Mouse (Mus musculus) lung, postnatal 0 days (tissue): ENCODE measurements around the gene Gtf2a1l. TPM values are rescaled to one million over a fixed set of nuclear protein-coding genes. Genes with fewer than 3 reads are reported as not detected.
A peak's percentile ranks its signal among the peaks of the same experiment; 100 is the strongest.

Experiments
- ATAC-seq: fragments of 200-750 bp; cut with Nextera tagmentation; 2 replicates; pipeline ENCODE4 v1.8.0; 2017; ENCODE audit warnings: moderate library complexity
- DNase-seq: peaks from one replicate; pipeline ENCODE4 v3.0.0-alpha.2; 2016; ENCODE audit warnings: low spot score
- H3K27ac ChIP-seq: fragments of 300-500 bp; sonication (generic); 2 replicates; pipeline ENCODE4 v1.5.1; 2014; ENCODE audit warnings: antibody characterized with exemption, mild to moderate bottlenecking, low read length, mixed read lengths
- H3K27me3 ChIP-seq: fragments of 300-500 bp; sonication (generic); replicated peaks from 2 replicates; pipeline ENCODE4 v1.6.1; 2014; ENCODE audit warnings: low read length, mixed read lengths; ENCODE audit not compliant: insufficient read depth
- H3K36me3 ChIP-seq: fragments of 300-500 bp; sonication (generic); 2 replicates; pipeline ENCODE4 v1.6.1; 2014; ENCODE audit warnings: low read length, mixed read lengths; ENCODE audit not compliant: insufficient read depth
- H3K4me1 ChIP-seq: fragments of 300-500 bp; sonication (generic); 2 replicates; pipeline ENCODE4 v1.6.1; 2014; ENCODE audit warnings: antibody characterized with exemption, low read depth, low read length, mixed read lengths; ENCODE audit not compliant: insufficient read depth
- H3K4me2 ChIP-seq: fragments of 300-500 bp; sonication (generic); replicated peaks from 2 replicates; pipeline ENCODE4 v1.6.1; 2014; ENCODE audit warnings: low read depth, mild to moderate bottlenecking, low read length, moderate library complexity, mixed read lengths
- H3K4me3 ChIP-seq: fragments of 300-500 bp; sonication (generic); 2 replicates; pipeline ENCODE4 v1.5.1; 2014; ENCODE audit warnings: low read depth, low read length
- H3K9ac ChIP-seq: fragments of 300-500 bp; sonication (generic); replicated peaks from 2 replicates; pipeline ENCODE4 v1.6.1; 2014; ENCODE audit warnings: low read depth, mild to moderate bottlenecking
- H3K9me3 ChIP-seq: fragments of 300-500 bp; sonication (generic); 2 replicates; pipeline ENCODE4 v1.6.1; 2016; ENCODE audit warnings: low read length, mixed read lengths
- CTCF ChIP-seq: IDR thresholded peaks from 2 replicates; pipeline ENCODE4 v1.5.1; 2016; ENCODE audit warnings: antibody characterized with exemption, mild to moderate bottlenecking
- EP300 ChIP-seq: IDR thresholded peaks from 2 replicates; pipeline ENCODE4 v1.6.1; 2016; ENCODE audit warnings: antibody characterized with exemption, mild to moderate bottlenecking, control low read depth
- WGBS: fragments of 180-500 bp; shearing (Covaris S2); extraction: QIAGEN DNeasy Blood & Tissue Kit; methylation state at CpG from one replicate; pipeline ENCODE4 v1.1.7; 2014; 5-methylcytosine and 5-hydroxymethylcytosine counted together
- polyA plus RNA-seq: library from polyadenylated mRNA; unstranded; fragments of >200 nt; fragmentation: Nextera tagmentation; extraction: Ambion mirVana; gene quantifications from 2 replicates; pipeline ENCODE4 v1.2.1, GENCODE M21; 2015

Gene Gtf2a1l
- polyA plus RNA-seq: 0.15 TPM in 1 of 2 replicates, not detected in the other

DNA sequence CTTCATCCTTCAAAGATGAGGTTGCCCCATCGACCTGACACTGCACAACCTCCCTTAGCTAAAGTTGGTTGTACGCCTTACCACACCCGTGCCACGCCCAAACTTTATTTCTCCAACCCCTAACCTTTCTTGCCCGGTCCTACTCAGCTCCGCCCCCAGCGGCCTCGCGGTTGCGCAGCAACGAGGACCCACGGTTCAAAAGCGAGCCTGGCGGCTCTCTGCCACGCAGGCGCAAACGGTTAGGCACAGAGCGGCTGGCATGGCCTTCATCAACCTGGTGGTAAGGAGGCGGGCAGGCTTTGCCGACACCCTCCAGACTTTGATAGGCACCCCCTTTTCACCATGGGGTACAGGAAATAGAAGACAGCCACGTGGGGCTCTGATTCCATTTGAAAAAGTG, at the start of gene Gtf2a1l:
Gene Gtf2a1l, plus strand, starts transcription at position 209 of the 400 bp plus-strand sequence.
- Histone ChIP-seq H3K36me3 (no peaks in the 10 kb centered on the region), H3K4me1 (no peaks in the 10 kb centered on the region; the same call in 1 of the 2 replicates), H3K4me2 (0 out of 2 replicates have a peak within 1 kb of the TSS, but pooled peaks have one; percentile 12), H3K27me3 (no peaks in the 10 kb centered on the region), H3K27ac (no peak within 1 kb of the TSS), H3K9ac (no peak within 1 kb of the TSS), H3K4me3 (no peak within 1 kb of the TSS), H3K9me3 (no peaks in the 10 kb centered on the region)
- ATAC-seq (peak; percentile 35; the same call in 1 of the 2 replicates), DNase-seq (peak; percentile 27)
- peak; percentile 16 for TF ChIP-seq CTCF
- no peak for TF ChIP-seq EP300
- 29% methylated on average over 21 of the region's 21 CpGs for WGBS

- Histone ChIP-seq H3K4me2 (no peak overlapping the region), H3K36me3 (peaks cover 3% of the 10 kb centered on the region; the same call in 1 of the 2 replicates), H3K4me1 (peaks cover 2% of the 10 kb centered on the region; the same call in 1 of the 2 replicates), H3K9me3 (no peaks in the 10 kb centered on the region), H3K27me3 (no peaks in the 10 kb centered on the region), H3K27ac (no peak overlapping the region), H3K9ac (no peak overlapping the region), H3K4me3 (no peak overlapping the region)
- DNase-seq (no peak), ATAC-seq (no peak)
- 85% methylated on average over 4 of the region's 4 CpGs for WGBS
- no peak for TF ChIP-seq CTCF
- no peak for TF ChIP-seq EP300
Observed at GRCm38 (mm10) chr17:88620935-88621334, 47.5 kb upstream of the Gtf2a1l start.

DNA sequence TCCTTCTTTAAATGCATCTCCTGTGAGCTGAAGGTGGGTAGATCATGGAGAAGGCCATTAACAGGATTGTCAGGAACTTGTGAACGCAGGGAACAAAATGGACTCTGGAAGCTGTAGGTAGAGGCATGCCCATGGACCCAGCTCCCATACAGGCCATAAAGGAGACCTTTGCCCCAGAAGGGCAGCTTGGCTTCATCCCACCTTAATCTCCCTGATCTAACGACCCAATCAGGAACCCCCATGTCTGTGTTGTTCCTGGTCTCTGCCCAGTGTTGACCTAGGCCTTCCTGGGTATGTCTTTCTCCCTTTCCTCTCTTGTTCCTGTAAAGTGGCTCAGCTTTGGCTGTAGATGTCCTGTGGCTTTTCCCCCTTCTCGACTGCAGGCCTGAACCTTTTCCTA, 47.1 kb upstream of the Gtf2a1l start:
- H3K4me2 ChIP-seq: no peak overlapping the region
- no peak for ATAC-seq
- WGBS: 79% methylated on average over 3 of the region's 3 CpGs

DNA sequence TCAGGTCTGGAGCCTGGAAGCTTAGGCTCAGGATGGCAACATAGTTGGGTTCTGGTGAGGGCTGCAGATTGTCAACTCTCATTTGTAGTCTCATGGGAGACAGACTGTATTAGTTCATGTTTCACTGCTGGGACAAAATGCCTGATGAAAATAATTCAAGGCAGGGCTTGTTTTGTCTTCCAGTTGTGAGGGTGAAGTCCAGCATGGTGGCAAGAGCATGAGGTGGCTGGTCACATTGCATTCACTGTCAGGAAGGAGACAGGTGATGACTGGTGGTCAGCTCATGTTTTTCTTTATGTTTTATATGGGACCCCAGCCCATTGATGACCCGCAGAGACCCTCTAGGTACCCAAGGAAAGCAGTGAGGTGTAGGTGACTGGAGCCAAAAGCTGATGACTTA, 45.7 kb upstream of the Gtf2a1l start:
- ATAC-seq (no peak), DNase-seq (no peak)
- no peak overlapping the region for H3K9ac ChIP-seq
- TF ChIP-seq CTCF: no peak
- no peak for TF ChIP-seq EP300
- 96% methylated on average over 1 of the region's 1 CpGs for WGBS
- no peaks in the 10 kb centered on the region for H3K9me3 ChIP-seq
- H3K4me2 ChIP-seq: no peak overlapping the region
- no peaks in the 10 kb centered on the region for H3K27me3 ChIP-seq
- H3K4me3 ChIP-seq: no peak overlapping the region
- H3K27ac ChIP-seq: no peak overlapping the region
- peaks cover 19% of the 10 kb centered on the region for H3K4me1 ChIP-seq
- H3K36me3 ChIP-seq: peaks cover 3% of the 10 kb centered on the region; the same call in 1 of the 2 replicates

More for the DNA sequence above, 47.1 kb upstream of the Gtf2a1l start:
- Histone ChIP-seq H3K9ac (no peak overlapping the region), H3K36me3 (peaks cover 3% of the 10 kb centered on the region; the same call in 1 of the 2 replicates), H3K4me1 (peaks cover 7% of the 10 kb centered on the region; the same call in 1 of the 2 replicates), H3K4me3 (no peak overlapping the region), H3K27ac (no peak overlapping the region), H3K27me3 (no peaks in the 10 kb centered on the region), H3K9me3 (no peaks in the 10 kb centered on the region)
- TF ChIP-seq EP300 (no peak), CTCF (no peak)
- DNase-seq: no peak

DNA sequence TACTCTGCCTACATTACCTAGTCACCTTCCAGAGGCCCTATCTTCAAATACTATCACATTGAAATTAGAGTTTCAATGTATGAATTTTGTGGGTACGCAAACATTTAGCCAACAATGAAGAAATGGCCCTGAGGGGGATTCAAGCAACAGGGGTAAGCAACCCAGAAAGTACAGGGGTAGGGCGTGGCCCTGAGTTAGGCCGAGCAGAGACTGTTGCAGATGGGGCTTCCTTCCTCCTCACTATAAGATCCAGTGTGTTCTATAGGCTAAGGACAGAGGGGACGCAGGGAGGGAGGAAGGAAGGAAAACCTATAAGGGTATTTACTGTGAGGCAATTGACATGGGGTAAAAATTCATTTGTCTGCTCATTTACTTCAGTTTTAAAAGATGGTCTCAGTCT, 44.1 kb upstream of the Gtf2a1l start:
- no peak for TF ChIP-seq CTCF
- no peak for TF ChIP-seq EP300
- WGBS: 83% methylated on average over 4 of the region's 4 CpGs
- H3K27ac ChIP-seq: no peak overlapping the region
- no peak overlapping the region for H3K4me3 ChIP-seq
- H3K4me1 ChIP-seq: peaks cover 24% of the 10 kb centered on the region
- DNase-seq (no peak), ATAC-seq (no peak)
- no peaks in the 10 kb centered on the region for H3K27me3 ChIP-seq
- H3K9me3 ChIP-seq: no peaks in the 10 kb centered on the region
- H3K9ac ChIP-seq: no peak overlapping the region
- no peak overlapping the region for H3K4me2 ChIP-seq
- H3K36me3 ChIP-seq: peaks cover 3% of the 10 kb centered on the region; the same call in 1 of the 2 replicates

GRCm38 (mm10) chr17:88625350-88625749, 43.1 kb upstream of the Gtf2a1l start:
- Histone ChIP-seq H3K4me3 (no peak overlapping the region), H3K4me2 (no peak overlapping the region), H3K27me3 (no peaks in the 10 kb centered on the region), H3K36me3 (peaks cover 3% of the 10 kb centered on the region; the same call in 1 of the 2 replicates), H3K27ac (peak overlapping the region; percentile 97), H3K4me1 (peaks cover 33% of the 10 kb centered on the region), H3K9ac (no peak overlapping the region), H3K9me3 (no peaks in the 10 kb centered on the region)
- 81% methylated on average over 13 of the region's 13 CpGs for whole genome bisulfite sequencing
- no peak for TF ChIP-seq EP300
- no peak for TF ChIP-seq CTCF
- ATAC-seq (no peak), DNase-seq (no peak)
